Mouse (Mus musculus): ENCODE data around the gene Rnase2b. TPM values are rescaled to one million over a fixed set of nuclear protein-coding genes. Genes with fewer than 3 reads are reported as not detected.

Gene Rnase2b
- polyA plus RNA-seq, 1 experiment from 2014 or later: not detected

- no peaks in the 10 kb centered on the region for H3K36me3 ChIP-seq
- 93% methylated on average over 4 of the region's 4 CpGs for WGBS
- no peaks in the 10 kb centered on the region for H3K4me1 ChIP-seq
- H3K27me3 ChIP-seq (replicated peaks): no peaks in the 10 kb centered on the region
- ATAC-seq (ENCODE audit: low FRiP score): no peak
- no peak overlapping the region for H3K4me2 ChIP-seq
- no peak overlapping the region for H3K9ac ChIP-seq (replicated peaks)
- no peak overlapping the region for H3K4me3 ChIP-seq (replicated peaks)
- no peaks in the 10 kb centered on the region for H3K9me3 ChIP-seq (replicated peaks)
- no peak overlapping the region for H3K27ac ChIP-seq (replicated peaks)
These were observed 19.9 kb upstream of the Rnase2b start for GRCm38 (mm10) chr14:51142119-51142518.

DNA sequence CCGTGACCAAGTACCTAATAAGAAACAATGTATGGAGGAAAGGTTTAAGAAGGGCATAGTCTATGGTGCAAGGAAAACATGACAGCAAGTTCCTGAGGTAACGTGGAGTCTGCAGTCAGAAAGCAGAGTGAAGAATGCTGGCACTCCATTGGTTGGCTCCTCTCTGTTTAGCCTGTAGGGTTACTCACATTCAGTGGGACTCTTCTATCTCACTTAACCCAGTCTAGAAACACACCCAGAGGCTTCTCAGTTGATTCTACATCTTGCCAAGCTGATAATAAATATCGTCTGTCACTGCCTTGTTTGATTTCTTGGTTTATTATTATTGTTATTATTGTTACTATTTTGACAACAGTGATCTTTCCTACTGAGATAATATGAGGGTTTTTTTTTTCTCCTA is 19.5 kb upstream of the Rnase2b start:
- H3K27ac ChIP-seq (replicated peaks): no peak overlapping the region
- no peaks in the 10 kb centered on the region for H3K27me3 ChIP-seq (replicated peaks)
- H3K4me2 ChIP-seq: no peak overlapping the region
- no peaks in the 10 kb centered on the region for H3K9me3 ChIP-seq (replicated peaks)
- H3K9ac ChIP-seq (replicated peaks): no peak overlapping the region
- no peak overlapping the region for H3K4me3 ChIP-seq (replicated peaks)
- WGBS: 89% methylated on average over 3 of the region's 3 CpGs
- H3K4me1 ChIP-seq: no peaks in the 10 kb centered on the region
- no peak for ATAC-seq (ENCODE audit: low FRiP score)
- no peaks in the 10 kb centered on the region for H3K36me3 ChIP-seq

- Histone ChIP-seq H3K27me3 (replicated peaks) (no peaks in the 10 kb centered on the region), H3K4me3 (replicated peaks) (no peak overlapping the region), H3K4me2 (no peak overlapping the region), H3K27ac (replicated peaks) (no peak overlapping the region), H3K9ac (replicated peaks) (no peak overlapping the region), H3K9me3 (replicated peaks) (no peaks in the 10 kb centered on the region), H3K4me1 (no peaks in the 10 kb centered on the region), H3K36me3 (no peaks in the 10 kb centered on the region)
- WGBS: 69% methylated on average over 4 of the region's 4 CpGs
- ATAC-seq (ENCODE audit: low FRiP score): no peak
These were observed 18.8 kb upstream of the Rnase2b start for GRCm38 (mm10) chr14:51143287-51143686.

- WGBS: 72% methylated on average over 2 of the region's 2 CpGs
- no peaks in the 10 kb centered on the region for H3K36me3 ChIP-seq
- H3K27ac ChIP-seq (replicated peaks): no peak overlapping the region
- ATAC-seq (ENCODE audit: low FRiP score): no peak
- no peaks in the 10 kb centered on the region for H3K27me3 ChIP-seq (replicated peaks)
- no peaks in the 10 kb centered on the region for H3K4me1 ChIP-seq
- H3K9me3 ChIP-seq (replicated peaks): no peaks in the 10 kb centered on the region
- no peak overlapping the region for H3K4me2 ChIP-seq
- no peak overlapping the region for H3K9ac ChIP-seq (replicated peaks)
- H3K4me3 ChIP-seq (replicated peaks): no peak overlapping the region
These were observed 18.1 kb upstream of the Rnase2b start for GRCm38 (mm10) chr14:51143937-51144336.

DNA sequence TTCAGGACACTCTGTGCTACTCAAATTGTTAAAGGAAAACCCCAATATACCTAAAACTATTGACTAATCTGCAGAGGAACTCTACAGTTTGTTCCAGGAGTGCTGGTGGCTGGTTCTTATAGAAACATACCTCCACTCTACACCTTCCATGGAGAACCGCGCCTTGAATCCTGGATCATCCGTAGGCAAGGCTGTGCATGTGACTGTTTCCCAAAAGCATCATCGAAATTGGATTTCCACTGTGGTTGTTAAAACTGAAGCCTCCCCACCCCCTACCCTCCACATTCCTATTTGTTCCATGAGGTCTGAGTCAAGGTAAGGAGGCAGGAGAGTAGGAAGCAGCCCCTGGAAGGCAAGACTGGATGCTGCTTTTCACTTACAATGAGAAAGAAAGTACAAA is 17.6 kb upstream of the Rnase2b start:
- 95% methylated on average over 4 of the region's 4 CpGs for WGBS
- no peaks in the 10 kb centered on the region for H3K9me3 ChIP-seq (replicated peaks)
- no peak overlapping the region for H3K27ac ChIP-seq (replicated peaks)
- H3K4me1 ChIP-seq: no peaks in the 10 kb centered on the region
- H3K36me3 ChIP-seq: no peaks in the 10 kb centered on the region
- no peaks in the 10 kb centered on the region for H3K27me3 ChIP-seq (replicated peaks)
- no peak overlapping the region for H3K9ac ChIP-seq (replicated peaks)
- H3K4me3 ChIP-seq (replicated peaks): no peak overlapping the region
- H3K4me2 ChIP-seq: no peak overlapping the region
- ATAC-seq (ENCODE audit: low FRiP score): no peak

- WGBS: 87% methylated on average over 6 of the region's 6 CpGs
- Histone ChIP-seq H3K4me2 (no peak overlapping the region), H3K36me3 (no peaks in the 10 kb centered on the region), H3K4me1 (no peaks in the 10 kb centered on the region), H3K27me3 (replicated peaks) (no peaks in the 10 kb centered on the region), H3K9me3 (replicated peaks) (no peaks in the 10 kb centered on the region), H3K4me3 (replicated peaks) (no peak overlapping the region), H3K9ac (replicated peaks) (no peak overlapping the region), H3K27ac (replicated peaks) (no peak overlapping the region)
- ATAC-seq (ENCODE audit: low FRiP score): no peak
These were observed 16.5 kb upstream of the Rnase2b start for GRCm38 (mm10) chr14:51145521-51145920.

DNA sequence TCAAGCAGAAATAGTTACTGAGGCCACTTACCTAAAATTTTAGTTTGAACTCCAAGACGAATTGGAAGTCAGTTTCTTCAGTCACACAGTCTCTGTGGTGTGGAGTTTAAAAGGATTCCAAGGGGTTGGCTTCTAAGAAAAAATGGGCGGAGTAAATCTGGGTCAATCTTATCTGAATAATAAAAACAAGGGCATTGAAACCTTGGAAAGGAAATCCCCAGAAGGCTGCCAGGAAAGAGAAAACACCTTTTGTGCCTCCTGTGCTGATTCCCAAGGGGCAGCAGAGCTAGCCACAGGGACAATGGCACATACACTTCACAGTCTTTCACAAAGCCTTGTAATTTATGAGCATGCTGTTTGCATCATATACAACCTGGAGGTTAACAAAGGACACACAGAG is 15.4 kb upstream of the Rnase2b start, which contains the start of gene Rnase1:
Rnase1 (minus strand) TSS at position 101 of the 400 bp plus-strand sequence.
- Histone ChIP-seq H3K4me1 (no peaks in the 10 kb centered on the region), H3K9me3 (replicated peaks) (no peaks in the 10 kb centered on the region), H3K4me2 (no peak within 1 kb of the TSS), H3K27me3 (replicated peaks) (no peaks in the 10 kb centered on the region), H3K36me3 (no peaks in the 10 kb centered on the region), H3K4me3 (replicated peaks) (no peak within 1 kb of the TSS), H3K9ac (replicated peaks) (no peak within 1 kb of the TSS), H3K27ac (replicated peaks) (no peak within 1 kb of the TSS)
- 18% methylated on average over 2 of the region's 2 CpGs for WGBS
- no peak for ATAC-seq (ENCODE audit: low FRiP score)

GRCm38 (mm10) chr14:51148006-51148405 is 14.1 kb upstream of the Rnase2b start:
- H3K27me3 ChIP-seq (replicated peaks): no peaks in the 10 kb centered on the region
- no peaks in the 10 kb centered on the region for H3K9me3 ChIP-seq (replicated peaks)
- H3K27ac ChIP-seq (replicated peaks): no peak overlapping the region
- H3K4me2 ChIP-seq: no peak overlapping the region
- H3K9ac ChIP-seq (replicated peaks): no peak overlapping the region
- WGBS: 75% methylated on average over 3 of the region's 3 CpGs
- no peak for ATAC-seq (ENCODE audit: low FRiP score)
- no peaks in the 10 kb centered on the region for H3K36me3 ChIP-seq
- no peak overlapping the region for H3K4me3 ChIP-seq (replicated peaks)
- H3K4me1 ChIP-seq: no peaks in the 10 kb centered on the region

- H3K27ac ChIP-seq (replicated peaks): no peak overlapping the region
- H3K9ac ChIP-seq (replicated peaks): no peak overlapping the region
- H3K4me2 ChIP-seq: no peak overlapping the region
- ATAC-seq (ENCODE audit: low FRiP score): no peak
- H3K4me1 ChIP-seq: no peaks in the 10 kb centered on the region
- H3K9me3 ChIP-seq (replicated peaks): no peaks in the 10 kb centered on the region
- no peak overlapping the region for H3K4me3 ChIP-seq (replicated peaks)
- H3K27me3 ChIP-seq (replicated peaks): no peaks in the 10 kb centered on the region
- 50% methylated on average over 5 of the region's 5 CpGs for WGBS
- H3K36me3 ChIP-seq: no peaks in the 10 kb centered on the region
These were observed 12.9 kb upstream of the Rnase2b start for GRCm38 (mm10) chr14:51149164-51149563.

- no peaks in the 10 kb centered on the region for H3K27me3 ChIP-seq (replicated peaks)
These were observed 11.7 kb upstream of the Rnase2b start for GRCm38 (mm10) chr14:51150206-51150831.

DNA sequence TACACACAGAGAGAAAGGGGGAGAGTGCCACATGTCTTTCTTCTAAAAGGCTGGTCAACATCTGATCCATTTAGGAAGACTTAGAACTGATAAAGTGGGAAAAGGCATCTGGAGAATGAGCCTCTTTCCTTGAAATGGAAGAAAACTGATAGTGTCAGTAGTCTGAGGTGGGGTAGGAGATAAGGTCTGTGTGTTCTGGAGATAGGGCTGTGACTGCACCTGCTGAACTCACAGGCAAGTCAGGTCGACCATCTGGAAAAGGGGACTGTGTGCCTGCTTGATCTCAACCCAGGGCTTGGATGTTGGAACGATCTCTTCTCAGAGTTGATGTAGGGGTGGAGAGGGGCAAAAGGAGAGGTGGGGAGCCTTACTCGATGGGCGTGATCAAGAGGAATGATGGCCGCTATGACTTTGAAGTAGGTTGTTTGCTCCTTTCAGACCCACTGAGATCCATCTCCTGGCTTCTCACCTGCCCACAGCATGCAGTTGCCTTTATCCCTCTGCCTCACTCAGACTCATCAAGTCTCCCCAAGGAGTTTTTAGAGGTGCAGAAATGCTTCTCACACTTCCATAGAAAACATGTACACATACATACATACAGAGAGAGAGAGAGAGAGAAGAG is 9.7 kb upstream of the Rnase2b start:
- Histone ChIP-seq H3K9ac (replicated peaks) (no peak overlapping the region), H3K9me3 (replicated peaks) (no peaks in the 10 kb centered on the region), H3K4me3 (replicated peaks) (no peak overlapping the region), H3K27me3 (replicated peaks) (no peaks in the 10 kb centered on the region), H3K36me3 (no peaks in the 10 kb centered on the region), H3K27ac (replicated peaks) (no peak overlapping the region), H3K4me1 (no peaks in the 10 kb centered on the region), H3K4me2 (no peak overlapping the region)
- ATAC-seq (ENCODE audit: low FRiP score): no peak
- WGBS: 82% methylated on average over 5 of the region's 5 CpGs

More at GRCm38 (mm10) chr14:51150206-51150831, 11.7 kb upstream of the Rnase2b start:
- no peak overlapping the region for H3K4me3 ChIP-seq (replicated peaks)
- 94% methylated on average over 3 of the region's 3 CpGs for WGBS
- H3K9ac ChIP-seq (replicated peaks): no peak overlapping the region
- ATAC-seq (ENCODE audit: low FRiP score): no peak
- H3K4me1 ChIP-seq: no peaks in the 10 kb centered on the region
- H3K27ac ChIP-seq (replicated peaks): no peak overlapping the region
- no peak overlapping the region for H3K4me2 ChIP-seq
- no peaks in the 10 kb centered on the region for H3K36me3 ChIP-seq
- no peaks in the 10 kb centered on the region for H3K9me3 ChIP-seq (replicated peaks)

DNA sequence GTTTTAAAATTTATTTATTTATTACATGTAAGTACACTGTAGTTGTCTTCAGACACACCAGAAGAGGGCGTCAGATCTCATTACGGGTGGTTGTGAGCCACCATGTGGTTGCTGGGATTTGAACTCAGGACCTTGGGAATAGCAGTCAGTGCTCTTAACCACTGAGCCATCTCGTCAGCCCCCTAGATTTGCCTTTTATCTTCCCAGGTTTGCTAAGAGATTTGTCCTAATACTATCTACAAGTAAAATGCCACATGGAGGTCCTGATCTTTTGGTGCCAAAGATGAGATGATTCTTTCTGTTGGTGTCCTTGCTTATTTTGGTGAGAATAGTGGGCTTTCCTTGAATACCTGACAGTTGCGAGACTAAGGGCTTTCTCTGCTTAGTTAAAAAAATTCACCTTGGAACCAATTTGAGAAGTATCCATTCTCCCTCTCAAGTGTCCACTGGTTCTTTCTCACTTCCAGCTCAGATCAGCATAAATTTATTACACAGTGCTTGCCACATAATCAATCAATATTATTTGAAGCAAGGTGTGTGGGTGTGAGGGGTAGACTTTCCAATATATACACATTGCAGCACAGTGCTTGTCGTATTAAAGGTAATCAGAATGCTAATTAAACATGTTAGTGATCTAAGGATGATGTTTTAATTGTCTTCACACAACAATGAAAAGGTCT is 5.9 kb upstream of the Rnase2b start:
- no peak overlapping the region for H3K9ac ChIP-seq (replicated peaks)
- H3K4me1 ChIP-seq: no peaks in the 10 kb centered on the region
- ATAC-seq (ENCODE audit: low FRiP score): no peak
- no peaks in the 10 kb centered on the region for H3K36me3 ChIP-seq
- no peak overlapping the region for H3K4me2 ChIP-seq
- WGBS: 91% methylated on average over 5 of the region's 5 CpGs
- no peaks in the 10 kb centered on the region for H3K9me3 ChIP-seq (replicated peaks)
- no peak overlapping the region for H3K27ac ChIP-seq (replicated peaks)
- no peaks in the 10 kb centered on the region for H3K27me3 ChIP-seq (replicated peaks)
- H3K4me3 ChIP-seq (replicated peaks): no peak overlapping the region

All from neural tube, embryonic 15.5 days (tissue).